Mouse (Mus musculus): ENCODE results near the gene Apoc2. TPM values are rescaled to one million over a fixed set of nuclear protein-coding genes. Genes with fewer than 3 reads are reported as not detected.

Gene Apoc2
- not detected in 2 replicates for total RNA-seq (2012; rRNA removed)
- not detected for polyA plus RNA-seq (2012; ENCODE audit: insufficient read depth in 1 of 2, insufficient read length in 2 of 2, low read depth in 1 of 2, low replicate concordance in 2 of 2, missing spikeins in 1 of 2)

DNA sequence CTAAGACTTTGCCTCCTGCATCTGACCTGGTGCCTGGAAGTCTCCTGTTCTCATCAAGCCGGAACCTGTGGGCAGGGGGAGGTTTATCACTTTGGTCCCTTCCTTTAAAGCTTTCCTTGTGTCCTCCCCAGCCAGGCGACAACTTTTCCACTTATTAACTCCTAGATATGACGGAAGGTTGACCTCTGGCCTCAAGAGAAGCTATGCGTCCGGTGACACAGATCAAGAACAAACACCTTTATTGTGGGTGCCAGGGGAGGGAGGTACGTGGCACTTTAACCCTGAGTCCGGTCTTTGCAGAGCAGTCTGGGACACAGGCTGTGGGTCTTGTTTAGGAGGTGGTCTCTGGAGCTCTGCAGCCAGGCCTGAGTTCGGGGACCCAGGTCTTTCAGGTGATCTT is at the start of gene Apoc2:
Apoc2 (minus strand) TSS at position 70 of the 400 bp plus-strand sequence.
- Histone ChIP-seq H3K4me3 (ENCODE audit: control insufficient read depth in 1 of 2, insufficient read depth in 1 of 2, low read depth in 2 of 2, low read length in 2 of 2) (no peak within 1 kb of the TSS), H3K79me2 (ENCODE audit: control insufficient read depth, insufficient read depth, low read length, poor library complexity) (no peaks in the 10 kb centered on the region), H3K36me3 (ENCODE audit: control insufficient read depth in 1 of 2, insufficient read depth in 2 of 2, low read length in 2 of 2) (no peaks in the 10 kb centered on the region; a peak in 1 of 4 replicates), H3K27ac (ENCODE audit: control insufficient read depth, low read depth, low read length) (no peak within 1 kb of the TSS), H3K9ac (ENCODE audit: control insufficient read depth, low read depth, low read length, poor library complexity, severe bottlenecking) (no peak within 1 kb of the TSS), H3K27me3 (ENCODE audit: control insufficient read depth in 1 of 2, insufficient read depth in 2 of 2, low read length in 2 of 2) (no peaks in the 10 kb centered on the region), H3K4me1 (ENCODE audit: control insufficient read depth in 1 of 2, insufficient read depth in 2 of 2, low read length in 2 of 2) (no peaks in the 10 kb centered on the region; a peak in 1 of 4 replicates), H3K9me3 (replicated peaks; ENCODE audit: insufficient read depth, low read length) (no peaks in the 10 kb centered on the region)
- DNase-seq (ENCODE audit: low read depth, low spot score): no peak
- no peak for TF ChIP-seq ELF1 (IDR thresholded peaks at IDR 0.05; ENCODE audit: low read depth, low read length)
- no peak for TF ChIP-seq MAZ (IDR thresholded peaks at IDR 0.05; ENCODE audit: low read depth, low read length)
- TF ChIP-seq MYB (IDR thresholded peaks at IDR 0.05; ENCODE audit: low read depth, low read length): no peak
- TF ChIP-seq ZNF384 (IDR thresholded peaks at IDR 0.05; ENCODE audit: low read depth, low read length): no peak
- TF ChIP-seq POLR2A (IDR thresholded peaks at IDR 0.05; ENCODE audit: control insufficient read depth in 1 of 2, insufficient read depth in 1 of 2, low read depth in 1 of 2, low read length in 2 of 2, poor library complexity in 1 of 2): no peak
- no peak for TF ChIP-seq KAT2A (conservative IDR thresholded peaks at IDR 0.05; ENCODE audit: low read depth, low read length)
- no peak for TF ChIP-seq SIN3A (IDR thresholded peaks at IDR 0.05; ENCODE audit: low read length)
- TF ChIP-seq MAX (IDR thresholded peaks at IDR 0.05; ENCODE audit: low read length): no peak
- no peak for TF ChIP-seq NRF1 (IDR thresholded peaks at IDR 0.05; ENCODE audit: insufficient read depth, low read depth, low read length, poor library complexity, severe bottlenecking)
- no peak for TF ChIP-seq TBP (IDR thresholded peaks at IDR 0.05; ENCODE audit: low read depth, low read length)
- TF ChIP-seq USF1 (IDR thresholded peaks at IDR 0.05; ENCODE audit: low read depth, low read length): no peak
- no peak for TF ChIP-seq MYC (IDR thresholded peaks at IDR 0.05; ENCODE audit: low read depth, low read length)

- Histone ChIP-seq H3K36me3 (ENCODE audit: control insufficient read depth in 1 of 2, insufficient read depth in 2 of 2, low read length in 2 of 2) (peaks cover 0 to 5% of the 10 kb centered on the region in 2 experiments; a peak in 2 of 4 replicates), H3K9ac (ENCODE audit: control insufficient read depth, low read depth, low read length, poor library complexity, severe bottlenecking) (no peak overlapping the region), H3K4me3 (ENCODE audit: control insufficient read depth in 1 of 2, insufficient read depth in 1 of 2, low read depth in 2 of 2, low read length in 2 of 2) (no peak overlapping the region), H3K27me3 (ENCODE audit: control insufficient read depth in 1 of 2, insufficient read depth in 2 of 2, low read length in 2 of 2) (no peaks in the 10 kb centered on the region), H3K79me2 (ENCODE audit: control insufficient read depth, insufficient read depth, low read length, poor library complexity) (no peaks in the 10 kb centered on the region), H3K9me3 (replicated peaks; ENCODE audit: insufficient read depth, low read length) (no peaks in the 10 kb centered on the region), H3K27ac (ENCODE audit: control insufficient read depth, low read depth, low read length) (no peak overlapping the region), H3K4me1 (ENCODE audit: control insufficient read depth in 1 of 2, insufficient read depth in 2 of 2, low read length in 2 of 2) (peaks cover 0 to 10% of the 10 kb centered on the region in 2 experiments; a peak in 2 of 4 replicates)
- no peak for TF ChIP-seq UBTF (IDR thresholded peaks at IDR 0.05; ENCODE audit: borderline replicate concordance, insufficient read depth, low read depth, low read length)
- peak; percentile 29; the same call in 1 of the 2 replicates for TF ChIP-seq SIN3A (IDR thresholded peaks at IDR 0.05; ENCODE audit: low read length)
- TF ChIP-seq BHLHE40 (IDR thresholded peaks at IDR 0.05; ENCODE audit: borderline replicate concordance, low read depth, low read length): no peak
- TF ChIP-seq MAZ (IDR thresholded peaks at IDR 0.05; ENCODE audit: low read depth, low read length): no peak
- TF ChIP-seq TAL1 (IDR thresholded peaks at IDR 0.05; ENCODE audit: low read length): no peak
- peak; percentile 69 for DNase-seq (ENCODE audit: low read depth, low spot score)
Observed at GRCm38 (mm10) chr7:19726541-19726940, 48.8 kb upstream of the Apoc2 start.
